Mouse (Mus musculus) testis, adult 2 months (tissue): ENCODE measurements around the gene Gal3st2c.
"Not testable (repeated sequence)": the region's sequence is repeated elsewhere in the genome, so short reads cannot be mapped to it uniquely, and the experiment has no call there.

Source experiments
- CTCF ChIP-seq: fragments of 200-500 bp; IDR thresholded peaks from 2 replicates; pipeline ENCODE4 v1.5.1; 2012; ENCODE audit warnings: low read depth, mild to moderate bottlenecking, inconsistent platforms, low read length, moderate library complexity; ENCODE audit not compliant: control insufficient read depth, insufficient read depth, insufficient replicate concordance
- POLR2A ChIP-seq: fragments of 200-500 bp; IDR thresholded peaks from 2 replicates; pipeline ENCODE4 v1.6.1; 2012; ENCODE audit warnings: low read depth, mild to moderate bottlenecking, inconsistent platforms, low read length, moderate library complexity; ENCODE audit not compliant: control insufficient read depth

DNA sequence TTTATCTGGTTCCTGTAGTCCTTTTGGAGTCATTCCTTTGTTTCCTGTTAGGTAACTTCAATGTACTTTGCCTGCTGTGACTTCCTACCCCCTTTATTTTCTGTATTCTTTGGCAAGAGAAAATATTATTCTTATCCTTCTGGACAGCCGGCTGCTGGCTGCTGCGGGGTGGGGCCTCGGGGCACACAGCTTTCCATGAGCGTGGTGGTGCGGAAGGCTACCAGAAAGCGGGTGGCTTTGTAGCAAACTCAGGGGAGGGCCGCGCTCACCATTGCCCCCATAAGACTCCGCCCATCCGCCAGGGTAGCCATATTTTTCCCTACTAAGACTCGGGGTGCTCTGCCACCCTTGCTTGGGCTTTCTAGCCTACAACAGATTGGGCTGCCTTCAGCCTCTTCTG lies 41.2 kb upstream of the Gal3st2c start:
- not testable (repeated sequence) for TF ChIP-seq CTCF, POLR2A
